Mouse (Mus musculus) liver, adult 2 months (tissue): ENCODE measurements around the gene Gm20661.

Experiments
- CTCF ChIP-seq: fragments of 200-500 bp; IDR thresholded peaks from 2 replicates; pipeline ENCODE4 v1.5.1; 2011; ENCODE audit warnings: low read depth, low read length, control low read depth
- POLR2A ChIP-seq: fragments of 200-500 bp; IDR thresholded peaks from 2 replicates; pipeline ENCODE4 v1.6.1; 2011; ENCODE audit warnings: low read length, control low read depth; ENCODE audit not compliant: insufficient read depth; ENCODE audit errors: extremely low read depth

- TF ChIP-seq CTCF: no peak
- TF ChIP-seq POLR2A: 0 out of 2 replicates have a peak, but pooled peaks have one; percentile 38
Measured at GRCm38 (mm10) chr9:107985131-107986119, 2.6 kb downstream of the Gm20661 start, which contains the start of gene Inka1.
